Mouse (Mus musculus) limb, embryonic 14.5 days (tissue): ENCODE data around the gene C530008M17Rik. TPM values are rescaled to one million over a fixed set of nuclear protein-coding genes. Genes with fewer than 3 reads are reported as not detected.

Experiments
- ATAC-seq: fragments of 200-750 bp; cut with Nextera tagmentation; 2 replicates; pipeline ENCODE4 v1.8.0; 2017; ENCODE audit warnings: low read depth, moderate number of reproducible peaks, moderate TSS enrichment; ENCODE audit not compliant: low FRiP score
- DNase-seq: peaks from one replicate; pipeline ENCODE4 v3.0.0-alpha.2; 2015; ENCODE audit warnings: low spot score
- H3K27ac ChIP-seq: fragments of 300-500 bp; sonication (generic); replicated peaks from 2 replicates; pipeline ENCODE4 v1.5.1; 2014; ENCODE audit warnings: low read depth, mild to moderate bottlenecking, low read length, moderate library complexity, mixed read lengths
- H3K27me3 ChIP-seq: fragments of 300-500 bp; sonication (generic); 2 replicates; pipeline ENCODE4 v1.6.1; 2014; ENCODE audit warnings: low read length, mixed read lengths; ENCODE audit not compliant: control insufficient read depth, insufficient read depth
- H3K36me3 ChIP-seq: fragments of 300-500 bp; sonication (generic); 2 replicates; pipeline ENCODE4 v1.6.1; 2014; ENCODE audit warnings: mild to moderate bottlenecking, low read length, moderate library complexity, mixed read lengths; ENCODE audit not compliant: control insufficient read depth, insufficient read depth
- H3K4me1 ChIP-seq: fragments of 300-500 bp; sonication (generic); 2 replicates; pipeline ENCODE4 v1.6.1; 2014; ENCODE audit warnings: antibody characterized with exemption, low read length, mixed read lengths; ENCODE audit not compliant: control insufficient read depth, insufficient read depth
- H3K4me2 ChIP-seq: fragments of 300-500 bp; sonication (generic); replicated peaks from 2 replicates; pipeline ENCODE4 v1.6.1; 2014; ENCODE audit warnings: low read depth, mild to moderate bottlenecking, low read length, moderate library complexity; ENCODE audit not compliant: severe bottlenecking
- H3K4me3 ChIP-seq: fragments of 300-500 bp; sonication (generic); replicated peaks from 2 replicates; pipeline ENCODE4 v1.5.1; 2014; ENCODE audit warnings: low read length
- H3K9ac ChIP-seq: fragments of 300-500 bp; sonication (generic); 2 replicates; pipeline ENCODE4 v1.6.1; 2014; ENCODE audit warnings: mild to moderate bottlenecking, low read depth, low read length, moderate library complexity; ENCODE audit not compliant: severe bottlenecking
- H3K9me3 ChIP-seq: fragments of 300-500 bp; sonication (generic); 2 replicates; pipeline ENCODE4 v1.6.1; 2016; ENCODE audit warnings: low read length; ENCODE audit not compliant: control insufficient read depth
- POLR2A ChIP-seq: fragments of 200-500 bp; IDR thresholded peaks from 2 replicates; pipeline ENCODE4 v1.8.0; 2012; ENCODE audit warnings: inconsistent platforms, mild to moderate bottlenecking, moderate library complexity, borderline replicate concordance; ENCODE audit not compliant: insufficient read depth, insufficient read length; ENCODE audit errors: extremely low read depth
- WGBS: fragments of 180-500 bp; shearing (Covaris S2); extraction: QIAGEN DNeasy Blood & Tissue Kit; methylation state at CpG from one replicate; pipeline ENCODE4 v1.1.7; 2014; 5-methylcytosine and 5-hydroxymethylcytosine counted together
- polyA plus RNA-seq, 2 experiments: library from polyadenylated mRNA; depleted of rRNA in 1 of 2; stranded (reverse) in 1 of 2; unstranded in 1 of 2; fragments of >200 nt; fragmentation: Nextera tagmentation in 1 of 2; extraction: Ambion mirVana in 1 of 2; gene quantifications; 2 replicates each; pipeline versions ENCODE4 v1.2.1 to v1.2.3; 2012 to 2014

The C530008M17Rik gene
- polyA plus RNA-seq, 2 experiments = 12.6 to 26.5 TPM

DNA sequence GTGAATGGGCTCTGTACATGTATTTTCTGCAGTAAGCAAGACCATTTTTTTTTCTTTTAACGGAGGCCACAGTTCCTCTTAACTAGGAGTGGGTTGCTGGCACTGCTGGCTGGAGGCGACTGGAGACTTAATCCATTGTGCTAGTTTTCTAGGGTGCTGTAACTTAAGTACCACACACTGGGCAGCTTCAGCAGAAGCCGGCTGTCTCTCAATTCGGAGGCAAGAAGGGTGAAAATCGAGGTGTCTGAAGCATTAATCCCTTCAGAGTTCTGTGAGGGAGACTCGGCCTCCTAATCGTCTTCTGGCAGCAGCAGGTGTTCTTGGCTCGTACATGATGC lies 126.8 kb downstream of the C530008M17Rik start:
- H3K4me3 ChIP-seq = no peak overlapping the region
- ATAC-seq (no peak), DNase-seq (no peak)
- TF ChIP-seq POLR2A = no peak
- H3K36me3 ChIP-seq = no peaks in the 10 kb centered on the region
- no peak overlapping the region for H3K27ac ChIP-seq
- no peaks in the 10 kb centered on the region for H3K27me3 ChIP-seq
- H3K4me2 ChIP-seq = no peak overlapping the region
- H3K9me3 ChIP-seq = no peaks in the 10 kb centered on the region
- H3K9ac ChIP-seq = no peak overlapping the region
- 86% methylated on average over 8 of the region's 8 CpGs for WGBS
- H3K4me1 ChIP-seq = no peaks in the 10 kb centered on the region

DNA sequence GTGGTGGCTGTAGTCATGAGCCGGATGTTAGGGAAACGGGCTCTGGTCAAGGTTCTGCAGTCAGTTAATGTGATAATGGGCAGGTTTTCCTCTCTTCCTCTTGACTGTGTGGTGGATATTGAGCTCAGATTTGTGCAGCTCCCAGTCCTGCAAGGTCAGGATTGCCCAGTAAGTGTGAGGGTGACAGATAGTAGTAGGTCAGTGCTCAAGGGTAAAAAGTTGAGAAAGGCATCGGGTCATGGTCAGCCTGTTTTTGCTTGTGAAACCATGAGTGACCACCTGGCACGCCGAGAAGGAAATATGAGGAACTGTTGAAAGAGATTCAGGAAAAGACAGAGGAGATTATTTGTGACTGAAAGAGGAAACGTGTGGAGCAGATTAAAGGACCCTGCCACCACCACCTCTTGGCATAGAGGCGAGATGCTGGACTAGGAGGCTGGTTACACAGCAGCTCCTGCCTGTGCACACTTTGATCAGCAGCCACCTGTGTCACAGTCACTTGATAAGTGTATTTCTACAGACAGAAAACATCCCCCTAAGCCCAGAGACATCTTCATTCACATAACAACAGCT lies 127.9 kb downstream of the C530008M17Rik start:
- H3K4me2 ChIP-seq = no peak overlapping the region
- TF ChIP-seq POLR2A = no peak
- H3K27ac ChIP-seq = no peak overlapping the region
- WGBS = 75% methylated on average over 7 of the region's 7 CpGs
- H3K27me3 ChIP-seq = no peaks in the 10 kb centered on the region
- no peaks in the 10 kb centered on the region for H3K9me3 ChIP-seq
- H3K9ac ChIP-seq = no peak overlapping the region
- no peak overlapping the region for H3K4me3 ChIP-seq
- no peaks in the 10 kb centered on the region for H3K4me1 ChIP-seq
- ATAC-seq (no peak), DNase-seq (no peak)
- no peaks in the 10 kb centered on the region for H3K36me3 ChIP-seq

DNA sequence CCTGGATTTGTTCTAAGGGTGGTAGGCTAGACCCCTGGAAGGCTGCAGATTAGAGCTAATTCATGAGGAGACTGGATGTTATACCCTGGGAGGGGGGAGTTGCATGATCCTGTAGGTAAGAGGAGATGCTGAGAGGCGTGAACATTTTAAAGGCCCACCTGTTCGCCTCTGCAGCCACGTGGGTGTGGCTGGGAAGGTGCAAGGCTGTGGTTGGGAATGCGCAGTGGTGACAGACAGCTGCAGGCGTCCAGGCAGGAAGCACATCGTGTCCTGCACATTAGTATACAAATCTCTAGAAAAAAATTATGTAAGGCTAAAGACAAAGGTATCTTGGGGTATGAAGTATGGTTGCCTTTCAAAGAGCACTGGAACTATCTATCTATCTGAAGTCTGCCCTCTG lies 128.7 kb downstream of the C530008M17Rik start:
- Histone ChIP-seq H3K9ac (no peak overlapping the region), H3K4me3 (no peak overlapping the region), H3K9me3 (no peaks in the 10 kb centered on the region), H3K4me2 (no peak overlapping the region), H3K36me3 (no peaks in the 10 kb centered on the region; the same call in 1 of the 2 replicates), H3K4me1 (no peaks in the 10 kb centered on the region), H3K27me3 (no peaks in the 10 kb centered on the region), H3K27ac (no peak overlapping the region)
- 71% methylated on average over 6 of the region's 6 CpGs for WGBS
- DNase-seq (no peak), ATAC-seq (no peak)
- no peak for TF ChIP-seq POLR2A

DNA sequence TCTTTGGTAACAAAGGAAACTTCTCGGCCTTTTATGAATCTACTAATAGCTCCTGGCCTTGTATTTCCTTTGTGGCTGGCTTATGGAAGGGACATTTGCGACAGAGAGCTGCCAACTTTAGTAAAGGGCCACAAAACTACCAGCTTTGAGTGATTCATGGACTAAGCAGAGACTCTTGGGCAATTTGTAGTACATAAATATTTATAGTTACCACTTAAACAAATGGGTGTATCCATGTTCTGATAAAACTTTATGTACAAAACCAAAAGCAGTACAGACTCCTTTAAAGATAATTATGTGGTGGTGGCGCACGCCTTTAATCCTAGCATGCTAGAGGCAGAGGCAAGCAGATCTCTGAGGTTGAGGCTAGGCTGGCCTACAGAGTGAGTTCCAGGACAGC lies 133.6 kb downstream of the C530008M17Rik start:
- TF ChIP-seq POLR2A = no peak
- Histone ChIP-seq H3K4me2 (no peak overlapping the region), H3K27me3 (no peaks in the 10 kb centered on the region), H3K27ac (no peak overlapping the region), H3K9ac (no peak overlapping the region), H3K4me3 (no peak overlapping the region), H3K36me3 (no peaks in the 10 kb centered on the region; the same call in none of the 2 replicates), H3K9me3 (no peaks in the 10 kb centered on the region), H3K4me1 (no peaks in the 10 kb centered on the region)
- ATAC-seq (no peak), DNase-seq (no peak)
- 89% methylated on average over 4 of the region's 4 CpGs for WGBS

- DNase-seq (no peak), ATAC-seq (no peak)
- Histone ChIP-seq H3K4me1 (no peaks in the 10 kb centered on the region), H3K27me3 (no peaks in the 10 kb centered on the region), H3K9me3 (no peaks in the 10 kb centered on the region), H3K27ac (no peak overlapping the region), H3K4me2 (no peak overlapping the region), H3K36me3 (no peaks in the 10 kb centered on the region; the same call in none of the 2 replicates), H3K4me3 (no peak overlapping the region), H3K9ac (no peak overlapping the region)
- 79% methylated on average over 4 of the region's 4 CpGs for WGBS
- no peak for TF ChIP-seq POLR2A
These were observed 135.0 kb downstream of the C530008M17Rik start for GRCm38 (mm10) chr5:76791280-76791679.

DNA sequence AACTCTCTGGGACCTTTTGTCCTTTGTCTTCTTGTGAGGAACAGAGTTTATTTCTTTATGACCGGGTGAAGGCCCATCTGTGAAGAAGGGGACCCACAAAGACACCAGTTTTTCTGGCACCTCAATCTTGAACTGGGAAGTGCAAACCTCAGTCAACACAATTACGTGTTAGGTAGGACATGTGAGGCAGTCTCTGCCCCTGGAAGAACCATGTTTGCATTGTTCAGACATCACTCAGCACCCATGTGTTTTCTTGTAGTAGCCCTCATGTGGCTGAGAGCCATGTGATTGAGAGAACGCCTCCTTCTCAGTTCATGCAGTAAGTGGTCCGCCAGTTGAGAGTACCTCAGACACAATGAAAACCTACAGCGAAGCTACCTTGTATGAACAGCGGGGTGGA lies 136.4 kb downstream of the C530008M17Rik start:
- H3K9me3 ChIP-seq = no peaks in the 10 kb centered on the region
- H3K27ac ChIP-seq = no peak overlapping the region
- no peaks in the 10 kb centered on the region for H3K4me1 ChIP-seq
- DNase-seq (no peak), ATAC-seq (no peak)
- H3K4me2 ChIP-seq = no peak overlapping the region
- no peak overlapping the region for H3K9ac ChIP-seq
- H3K27me3 ChIP-seq = no peaks in the 10 kb centered on the region
- WGBS = 89% methylated on average over 6 of the region's 6 CpGs
- H3K4me3 ChIP-seq = no peak overlapping the region
- H3K36me3 ChIP-seq = no peaks in the 10 kb centered on the region; the same call in none of the 2 replicates
- no peak for TF ChIP-seq POLR2A
